Mouse (Mus musculus): Measurements from ENCODE around the gene Gmfg. TPM values are rescaled to one million over a fixed set of nuclear protein-coding genes. Genes with fewer than 3 reads are reported as not detected.

The Gmfg gene
- polyA plus RNA-seq, 1 experiment, result 41.3 TPM

DNA sequence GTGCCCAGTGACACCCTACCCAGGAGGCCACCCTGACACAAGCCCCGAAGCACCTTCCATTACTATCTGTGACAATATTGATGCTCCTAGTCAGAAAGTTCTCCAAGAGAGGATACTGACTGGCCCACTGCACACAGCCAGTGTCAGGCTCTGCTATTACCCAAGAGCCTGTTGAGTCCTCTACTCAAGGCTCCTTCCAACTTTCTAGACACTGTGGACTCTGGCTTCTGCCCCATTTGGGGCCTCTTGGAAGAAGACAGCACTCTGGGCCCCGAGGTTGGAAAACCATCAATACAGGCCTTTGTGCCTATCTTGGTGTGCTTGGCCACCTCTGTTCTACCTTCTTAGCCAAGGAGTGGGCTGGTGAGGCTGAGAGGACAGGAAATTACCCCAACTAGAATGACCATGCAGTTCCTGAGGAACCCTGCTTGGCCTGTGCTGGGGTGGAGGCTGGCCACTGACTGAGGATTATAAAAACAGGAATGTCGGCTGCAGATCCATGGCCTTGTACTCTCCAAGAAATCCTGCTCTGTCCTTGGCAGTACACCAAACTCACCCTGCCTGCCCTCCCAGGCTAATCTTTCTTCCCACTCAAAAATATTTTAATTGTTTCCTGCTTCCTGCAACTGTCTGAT is 26.3 kb upstream of the Gmfg start:
- H3K9me3 ChIP-seq, result no peaks in the 10 kb centered on the region
- no peaks in the 10 kb centered on the region for H3K27me3 ChIP-seq (replicated peaks)
- peaks cover 97% of the 10 kb centered on the region for H3K36me3 ChIP-seq (replicated peaks; ENCODE audit: low read length)
- no peak overlapping the region for H3K4me3 ChIP-seq (replicated peaks)
- TF ChIP-seq FLI1 (IDR thresholded peaks at IDR 0.05; ENCODE audit: low read length) (no peak), GATA1 (IDR thresholded peaks at IDR 0.05; ENCODE audit: borderline replicate concordance, low read length) (no peak)
- peaks cover 42% of the 10 kb centered on the region for H3K4me1 ChIP-seq

- TF ChIP-seq FLI1 (IDR thresholded peaks at IDR 0.05; ENCODE audit: low read length) (no peak), GATA1 (IDR thresholded peaks at IDR 0.05; ENCODE audit: borderline replicate concordance, low read length) (no peak)
- Histone ChIP-seq H3K4me3 (replicated peaks) (no peak overlapping the region), H3K27me3 (replicated peaks) (no peaks in the 10 kb centered on the region), H3K4me1 (peaks cover 42% of the 10 kb centered on the region), H3K36me3 (replicated peaks; ENCODE audit: low read length) (peaks cover 97% of the 10 kb centered on the region), H3K9me3 (no peaks in the 10 kb centered on the region)
These were observed 24.4 kb upstream of the Gmfg start for GRCm38 (mm10) chr7:28412826-28413225.

DNA sequence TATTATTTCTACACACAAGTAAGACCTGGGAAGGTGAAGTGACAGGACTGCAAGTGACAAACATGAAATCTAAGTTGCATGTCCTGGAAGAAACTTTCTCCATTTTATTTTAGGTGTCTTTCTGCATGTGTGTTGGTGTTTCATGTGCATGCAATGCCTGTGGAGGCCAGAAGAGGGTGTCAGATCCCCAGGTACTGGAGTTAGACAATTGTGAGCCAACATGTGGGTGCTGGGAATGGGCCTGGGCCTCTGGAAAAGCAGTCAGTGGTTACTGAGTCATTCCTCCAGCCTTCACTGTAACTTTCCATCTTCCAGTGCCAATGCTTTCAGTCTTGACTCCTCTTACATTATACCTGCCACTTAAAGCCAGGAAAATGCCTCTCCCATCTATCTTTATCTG is 19.9 kb upstream of the Gmfg start:
- H3K4me1 ChIP-seq, result peaks cover 19% of the 10 kb centered on the region
- H3K9me3 ChIP-seq, result no peaks in the 10 kb centered on the region
- TF ChIP-seq GATA1 (IDR thresholded peaks at IDR 0.05; ENCODE audit: borderline replicate concordance, low read length) (no peak), FLI1 (IDR thresholded peaks at IDR 0.05; ENCODE audit: low read length) (no peak)
- H3K36me3 ChIP-seq (replicated peaks; ENCODE audit: low read length), result peaks cover 99% of the 10 kb centered on the region
- no peak overlapping the region for H3K4me3 ChIP-seq (replicated peaks)
- H3K27me3 ChIP-seq (replicated peaks), result no peaks in the 10 kb centered on the region

- Histone ChIP-seq H3K36me3 (replicated peaks; ENCODE audit: low read length) (peaks cover 99% of the 10 kb centered on the region), H3K4me3 (replicated peaks) (no peak overlapping the region), H3K4me1 (peaks cover 15% of the 10 kb centered on the region), H3K27me3 (replicated peaks) (no peaks in the 10 kb centered on the region), H3K9me3 (no peaks in the 10 kb centered on the region)
- TF ChIP-seq GATA1 (IDR thresholded peaks at IDR 0.05; ENCODE audit: borderline replicate concordance, low read length) (no peak), FLI1 (IDR thresholded peaks at IDR 0.05; ENCODE audit: low read length) (no peak)
These were observed 19.1 kb upstream of the Gmfg start for GRCm38 (mm10) chr7:28418096-28418670.

DNA sequence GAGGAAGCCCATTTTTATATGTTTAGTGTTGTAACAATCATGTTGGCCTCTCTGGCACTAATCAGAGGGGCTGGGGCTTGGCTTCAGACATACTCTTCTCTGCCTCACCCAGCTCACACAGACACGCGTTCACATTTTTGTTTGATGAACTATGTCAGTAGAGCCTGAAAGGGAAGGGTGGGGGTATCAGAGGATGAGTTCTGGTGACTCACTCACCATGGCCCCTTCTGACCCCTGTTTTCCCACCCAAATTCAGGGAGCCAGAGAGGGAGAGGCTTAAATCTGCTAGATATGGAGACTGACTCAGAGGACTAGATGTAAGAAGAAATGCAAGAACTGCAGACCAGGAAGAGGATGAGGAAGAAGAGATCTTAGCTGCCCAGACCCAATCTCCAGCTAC is 17.8 kb upstream of the Gmfg start:
- H3K4me1 ChIP-seq, result peaks cover 18% of the 10 kb centered on the region
- peaks cover 99% of the 10 kb centered on the region for H3K36me3 ChIP-seq (replicated peaks; ENCODE audit: low read length)
- TF ChIP-seq FLI1 (IDR thresholded peaks at IDR 0.05; ENCODE audit: low read length), result no peak
- TF ChIP-seq GATA1 (IDR thresholded peaks at IDR 0.05; ENCODE audit: borderline replicate concordance, low read length), result no peak
- H3K27me3 ChIP-seq (replicated peaks), result no peaks in the 10 kb centered on the region
- no peaks in the 10 kb centered on the region for H3K9me3 ChIP-seq
- H3K4me3 ChIP-seq (replicated peaks), result no peak overlapping the region

DNA sequence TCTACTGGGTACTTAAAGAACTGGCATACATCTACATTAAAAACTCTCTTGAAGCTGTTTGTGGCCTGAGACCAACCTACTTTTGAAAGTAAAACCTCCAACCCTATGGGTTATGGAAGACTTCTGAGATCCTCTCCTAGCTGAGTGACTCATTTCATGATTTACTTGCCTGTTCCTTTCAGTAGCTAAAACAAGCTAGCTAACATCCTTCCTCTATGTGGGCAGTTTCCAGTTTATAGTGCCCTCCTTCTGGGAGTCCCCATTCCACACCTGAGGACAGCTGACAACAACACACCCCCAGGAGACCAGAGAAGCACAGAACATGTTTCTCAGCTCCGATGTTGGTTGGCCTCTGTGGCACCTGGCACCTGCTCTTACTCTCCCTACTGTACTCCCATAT is 14.2 kb upstream of the Gmfg start:
- TF ChIP-seq FLI1 (IDR thresholded peaks at IDR 0.05; ENCODE audit: low read length), result no peak
- no peak for TF ChIP-seq GATA1 (IDR thresholded peaks at IDR 0.05; ENCODE audit: borderline replicate concordance, low read length)
- Histone ChIP-seq H3K4me1 (peaks cover 34% of the 10 kb centered on the region), H3K36me3 (replicated peaks; ENCODE audit: low read length) (peaks cover 84% of the 10 kb centered on the region), H3K9me3 (no peaks in the 10 kb centered on the region), H3K4me3 (replicated peaks) (no peak overlapping the region), H3K27me3 (replicated peaks) (no peaks in the 10 kb centered on the region)

GRCm38 (mm10) chr7:28427738-28428137 is 9.5 kb upstream of the Gmfg start:
- peaks cover 68% of the 10 kb centered on the region for H3K36me3 ChIP-seq (replicated peaks; ENCODE audit: low read length)
- no peaks in the 10 kb centered on the region for H3K27me3 ChIP-seq (replicated peaks)
- no peaks in the 10 kb centered on the region for H3K9me3 ChIP-seq
- peaks cover 65% of the 10 kb centered on the region for H3K4me1 ChIP-seq
- TF ChIP-seq FLI1 (IDR thresholded peaks at IDR 0.05; ENCODE audit: low read length), result no peak
- TF ChIP-seq GATA1 (IDR thresholded peaks at IDR 0.05; ENCODE audit: borderline replicate concordance, low read length), result no peak
- H3K4me3 ChIP-seq (replicated peaks), result no peak overlapping the region

- H3K27me3 ChIP-seq (replicated peaks), result no peaks in the 10 kb centered on the region
- TF ChIP-seq FLI1 (IDR thresholded peaks at IDR 0.05; ENCODE audit: low read length) (no peak), GATA1 (IDR thresholded peaks at IDR 0.05; ENCODE audit: borderline replicate concordance, low read length) (no peak)
- H3K4me3 ChIP-seq (replicated peaks), result peak overlapping the region; percentile 34
- peaks cover 52% of the 10 kb centered on the region for H3K36me3 ChIP-seq (replicated peaks; ENCODE audit: low read length)
- H3K9me3 ChIP-seq, result no peaks in the 10 kb centered on the region
- peaks cover 75% of the 10 kb centered on the region for H3K4me1 ChIP-seq
These were observed 6.7 kb upstream of the Gmfg start for GRCm38 (mm10) chr7:28430512-28430911.

GRCm38 (mm10) chr7:28432252-28432651 is 5.0 kb upstream of the Gmfg start:
- no peak for TF ChIP-seq GATA1 (IDR thresholded peaks at IDR 0.05; ENCODE audit: borderline replicate concordance, low read length)
- no peak for TF ChIP-seq FLI1 (IDR thresholded peaks at IDR 0.05; ENCODE audit: low read length)
- Histone ChIP-seq H3K27me3 (replicated peaks) (no peaks in the 10 kb centered on the region), H3K4me3 (replicated peaks) (no peak overlapping the region), H3K9me3 (no peaks in the 10 kb centered on the region), H3K36me3 (replicated peaks; ENCODE audit: low read length) (peaks cover 44% of the 10 kb centered on the region), H3K4me1 (peaks cover 77% of the 10 kb centered on the region)

DNA sequence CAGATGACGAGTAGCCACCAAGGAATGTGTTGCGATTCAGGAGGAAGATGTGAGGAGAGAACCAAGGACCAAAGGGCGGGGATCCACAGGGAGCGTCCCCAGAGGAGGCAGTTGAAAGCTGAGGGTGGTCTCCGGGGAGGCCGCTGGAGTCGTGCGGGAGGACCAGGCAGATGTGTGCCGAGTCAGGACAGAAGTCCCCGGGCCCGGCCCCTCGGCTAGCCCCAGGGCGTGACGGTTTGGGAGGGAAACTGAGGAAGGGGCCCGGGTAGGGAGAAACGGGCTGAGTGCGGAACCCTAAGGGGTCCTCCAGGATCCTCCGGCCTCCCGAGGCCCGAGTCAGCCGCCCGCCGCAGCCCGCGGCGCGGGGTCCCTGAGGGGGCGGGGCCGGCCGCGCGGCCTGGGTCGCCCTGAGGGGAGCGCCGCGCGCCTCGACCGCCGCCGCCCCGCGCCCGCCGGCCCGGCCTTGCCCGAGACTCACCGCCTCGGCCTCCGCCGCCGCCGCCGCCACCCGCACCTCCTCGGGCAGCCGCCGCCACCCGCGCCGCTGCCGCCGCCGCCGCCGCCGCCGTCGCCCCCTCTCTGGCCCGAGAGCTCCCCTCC is 1.5 kb upstream of the Gmfg start:
- H3K27me3 ChIP-seq (replicated peaks), result no peaks in the 10 kb centered on the region
- H3K9me3 ChIP-seq, result no peaks in the 10 kb centered on the region
- TF ChIP-seq FLI1 (IDR thresholded peaks at IDR 0.05; ENCODE audit: low read length), result no peak
- TF ChIP-seq GATA1 (IDR thresholded peaks at IDR 0.05; ENCODE audit: borderline replicate concordance, low read length), result no peak
- H3K4me1 ChIP-seq, result peaks cover 85% of the 10 kb centered on the region
- H3K36me3 ChIP-seq (replicated peaks; ENCODE audit: low read length), result peaks cover 23% of the 10 kb centered on the region
- peak overlapping the region; percentile 95 for H3K4me3 ChIP-seq (replicated peaks)
